Mouse (Mus musculus) embryo, embryonic 10.5 days (tissue): ENCODE results near the gene 1700029P11Rik.
"Not testable (repeated sequence)": the region's sequence is repeated elsewhere in the genome, so short reads cannot be mapped to it uniquely, and the experiment has no call there.

Experiments
- DNase-seq: peaks from one replicate; pipeline ENCODE4 v3.0.0-alpha.2; 2015; ENCODE audit warnings: low spot score

The 1700029P11Rik gene

GRCm38 (mm10) chr15:81957598-81957997, 22.7 kb upstream of the 1700029P11Rik start:
- no peak for DNase-seq

- DNase-seq: no peak
Observed at GRCm38 (mm10) chr15:81958906-81959305, 21.4 kb upstream of the 1700029P11Rik start.

- DNase-seq: peak; percentile 99
Observed at GRCm38 (mm10) chr15:81960171-81961077, 19.9 kb upstream of the 1700029P11Rik start, which contains the start of gene Pmm1. Gene Pmm1 (minus strand): TSS chr15:81960930.

GRCm38 (mm10) chr15:81961078-81961451, 19.3 kb upstream of the 1700029P11Rik start:
- no peak for DNase-seq

- DNase-seq: no peak
Observed at GRCm38 (mm10) chr15:81964262-81964661, 16.1 kb upstream of the 1700029P11Rik start.

GRCm38 (mm10) chr15:81964980-81965545, 15.3 kb upstream of the 1700029P11Rik start:
- no peak for DNase-seq

GRCm38 (mm10) chr15:81966062-81966829, 14.1 kb upstream of the 1700029P11Rik start:
- DNase-seq: no peak

GRCm38 (mm10) chr15:81967821-81968220, 12.5 kb upstream of the 1700029P11Rik start:
- no peak for DNase-seq

- DNase-seq: no peak
Observed at GRCm38 (mm10) chr15:81968447-81968846, 11.9 kb upstream of the 1700029P11Rik start.

- peak; percentile 23 for DNase-seq
Observed at GRCm38 (mm10) chr15:81969173-81969572, 11.2 kb upstream of the 1700029P11Rik start.

- DNase-seq: not testable (repeated sequence)
Observed at GRCm38 (mm10) chr15:81969635-81970034, 10.7 kb upstream of the 1700029P11Rik start.

GRCm38 (mm10) chr15:81970498-81970897, 9.8 kb upstream of the 1700029P11Rik start:
- DNase-seq: not testable (repeated sequence)

GRCm38 (mm10) chr15:81975156-81975555, 5.2 kb upstream of the 1700029P11Rik start:
- not testable (repeated sequence) for DNase-seq

GRCm38 (mm10) chr15:81982173-81982572, 1.8 kb downstream of the 1700029P11Rik start:
- DNase-seq: peak; percentile 23

- DNase-seq: peak; percentile 34
Observed at GRCm38 (mm10) chr15:81985267-81986161, 5.2 kb downstream of the 1700029P11Rik start.

GRCm38 (mm10) chr15:81987646-81988045, 7.3 kb downstream of the 1700029P11Rik start, which contains the start of gene Xrcc6:
Gene Xrcc6 (plus strand): TSS chr15:81987835.
- DNase-seq: no peak

- peak; percentile 96 for DNase-seq
Observed at GRCm38 (mm10) chr15:81989371-81990062, 9.2 kb downstream of the 1700029P11Rik start.

GRCm38 (mm10) chr15:81990549-81990948, 10.2 kb downstream of the 1700029P11Rik start:
- peak; percentile 2 for DNase-seq

GRCm38 (mm10) chr15:81993992-81994391, 13.7 kb downstream of the 1700029P11Rik start:
- no peak for DNase-seq

- no peak for DNase-seq
Observed at GRCm38 (mm10) chr15:82004257-82004656, 23.9 kb downstream of the 1700029P11Rik start.

GRCm38 (mm10) chr15:82011947-82012346, 31.6 kb downstream of the 1700029P11Rik start:
- DNase-seq: no peak
